Mouse (Mus musculus) embryonic facial prominence, embryonic 11.5 days (tissue): Measurements from ENCODE around the gene Vti1a. TPM values are rescaled to one million over a fixed set of nuclear protein-coding genes. Genes with fewer than 3 reads are reported as not detected.

Experiments used
- ATAC-seq: fragments of 200-750 bp; cut with Nextera tagmentation; replicated peaks from 2 replicates; pipeline ENCODE4 v1.8.0; 2017; ENCODE audit warnings: low read depth; ENCODE audit not compliant: insufficient number of reproducible peaks, low FRiP score, low TSS enrichment
- DNase-seq: peaks from one replicate; pipeline ENCODE4 v3.0.0-alpha.2; 2015; ENCODE audit warnings: low spot score
- H3K27ac ChIP-seq: fragments of 300-500 bp; sonication (generic); replicated peaks from 2 replicates; pipeline ENCODE4 v1.5.1; 2014; ENCODE audit warnings: mild to moderate bottlenecking, low read depth, low read length, control low read depth
- H3K27me3 ChIP-seq: fragments of 300-500 bp; sonication (generic); 2 replicates; pipeline ENCODE4 v1.6.1; 2014; ENCODE audit warnings: mild to moderate bottlenecking, low read length, moderate library complexity, mixed read lengths; ENCODE audit not compliant: control insufficient read depth, insufficient read depth
- H3K36me3 ChIP-seq: fragments of 300-500 bp; sonication (generic); replicated peaks from 2 replicates; pipeline ENCODE4 v1.6.1; 2014; ENCODE audit warnings: low read depth, mild to moderate bottlenecking, low read length, moderate library complexity, mixed read lengths; ENCODE audit not compliant: control insufficient read depth, insufficient read depth
- H3K4me1 ChIP-seq: fragments of 300-500 bp; sonication (generic); 2 replicates; pipeline ENCODE4 v1.6.1; 2014; ENCODE audit warnings: low read length, mixed read lengths; ENCODE audit not compliant: control insufficient read depth, insufficient read depth
- H3K4me2 ChIP-seq: fragments of 300-500 bp; sonication (generic); 2 replicates; pipeline ENCODE4 v1.6.1; 2014; ENCODE audit warnings: low read depth, mild to moderate bottlenecking, control low read depth, low read length, moderate library complexity
- H3K4me3 ChIP-seq: fragments of 300-500 bp; sonication (generic); 2 replicates; pipeline ENCODE4 v1.5.1; 2014; ENCODE audit warnings: low read depth, low read length, control low read depth
- H3K9ac ChIP-seq: fragments of 300-500 bp; sonication (generic); replicated peaks from 2 replicates; pipeline ENCODE4 v1.6.1; 2014; ENCODE audit warnings: mild to moderate bottlenecking, control low read depth, low read length
- H3K9me3 ChIP-seq: fragments of 300-500 bp; sonication (generic); replicated peaks from 2 replicates; pipeline ENCODE4 v1.6.1; 2016; ENCODE audit warnings: mild to moderate bottlenecking, low read length, inconsistent platforms, mixed read lengths; ENCODE audit not compliant: control insufficient read depth
- WGBS: fragments of 180-500 bp; shearing (Covaris S2); extraction: QIAGEN DNeasy Blood & Tissue Kit; methylation state at CpG from one replicate; pipeline ENCODE4 v1.1.7; 2014; 5-methylcytosine and 5-hydroxymethylcytosine counted together
- polyA plus RNA-seq: library from polyadenylated mRNA; unstranded; fragments of >200 nt; fragmentation: Nextera tagmentation; extraction: Ambion mirVana; gene quantifications from 2 replicates; pipeline ENCODE4 v1.2.1, GENCODE M21; 2014

Vti1a gene
- polyA plus RNA-seq, 1 experiment from 2014 or later: 22.4 TPM

DNA sequence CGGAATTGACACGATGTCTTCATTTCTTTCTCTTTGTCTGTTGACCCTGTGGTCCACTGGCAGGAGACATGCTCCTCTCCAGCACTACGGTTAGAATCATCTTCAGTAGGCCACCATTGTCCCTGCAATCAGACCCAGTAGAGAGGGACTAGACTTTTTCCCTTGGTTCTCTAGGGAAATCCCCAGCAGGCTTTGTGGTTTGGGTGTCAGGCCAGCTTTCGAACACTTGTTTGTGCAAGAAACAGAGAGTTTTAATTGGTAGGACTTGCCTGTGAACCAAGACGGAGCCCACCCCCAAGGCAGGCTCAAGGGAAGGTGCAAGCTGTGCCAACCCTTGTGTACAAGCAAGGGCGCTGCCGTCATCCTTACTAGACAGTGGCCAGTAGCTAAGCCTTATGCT is 302.5 kb downstream of the Vti1a start:
- no peaks in the 10 kb centered on the region for H3K36me3 ChIP-seq
- ATAC-seq (no peak), DNase-seq (no peak)
- H3K4me3 ChIP-seq: no peak overlapping the region
- H3K4me1 ChIP-seq: peaks cover 2% of the 10 kb centered on the region; the same call in 1 of the 2 replicates
- no peak overlapping the region for H3K27ac ChIP-seq
- no peak overlapping the region for H3K9ac ChIP-seq
- H3K4me2 ChIP-seq: no peak overlapping the region
- 88% methylated on average over 7 of the region's 7 CpGs for WGBS
- no peaks in the 10 kb centered on the region for H3K27me3 ChIP-seq
- no peaks in the 10 kb centered on the region for H3K9me3 ChIP-seq

- no peak overlapping the region for H3K9ac ChIP-seq
- H3K36me3 ChIP-seq: no peaks in the 10 kb centered on the region
- no peaks in the 10 kb centered on the region for H3K9me3 ChIP-seq
- ATAC-seq (no peak), DNase-seq (peak; percentile 47)
- H3K4me1 ChIP-seq: peaks cover 2% of the 10 kb centered on the region; the same call in 1 of the 2 replicates
- no peak overlapping the region for H3K4me2 ChIP-seq
- no peaks in the 10 kb centered on the region for H3K27me3 ChIP-seq
- 33% methylated on average over 14 of the region's 14 CpGs for WGBS
- H3K27ac ChIP-seq: no peak overlapping the region
- no peak overlapping the region for H3K4me3 ChIP-seq
These were observed 304.4 kb downstream of the Vti1a start for GRCm38 (mm10) chr19:55620411-55621008.

DNA sequence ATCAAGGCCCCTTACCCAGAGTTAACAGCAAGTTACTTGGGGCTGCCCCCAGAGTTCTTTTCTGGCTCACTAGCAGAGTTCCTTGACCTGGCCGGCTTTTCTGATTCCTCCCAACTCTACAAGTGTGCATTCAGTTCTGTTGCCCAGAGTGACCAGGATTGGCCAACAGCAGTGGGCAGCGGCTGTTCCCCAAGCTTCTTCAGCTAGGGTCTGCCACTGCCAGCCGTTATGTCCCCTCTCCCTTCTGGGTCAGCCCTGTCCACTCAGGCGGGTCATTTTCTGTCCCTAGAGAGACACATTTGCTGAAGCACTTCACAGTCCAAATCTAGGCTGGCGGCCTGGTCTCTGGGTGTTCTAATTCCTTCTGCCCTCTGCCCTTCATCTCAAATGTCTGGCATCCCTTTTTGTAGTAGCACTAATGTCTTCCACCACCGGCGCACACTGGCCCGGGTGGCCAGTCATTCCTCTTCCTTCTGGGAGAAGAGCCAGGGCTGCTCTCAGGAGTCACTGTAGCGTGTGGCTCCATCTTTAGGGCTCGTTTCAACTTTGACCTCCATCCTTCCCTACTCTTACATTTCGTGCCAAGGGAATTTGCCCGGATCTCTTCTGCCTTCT is 305.0 kb downstream of the Vti1a start:
- no peaks in the 10 kb centered on the region for H3K9me3 ChIP-seq
- H3K36me3 ChIP-seq: no peaks in the 10 kb centered on the region
- no peak overlapping the region for H3K9ac ChIP-seq
- no peak overlapping the region for H3K4me2 ChIP-seq
- H3K4me1 ChIP-seq: peaks cover 2% of the 10 kb centered on the region; the same call in 1 of the 2 replicates
- no peak overlapping the region for H3K4me3 ChIP-seq
- DNase-seq (no peak), ATAC-seq (no peak)
- no peak overlapping the region for H3K27ac ChIP-seq
- H3K27me3 ChIP-seq: no peaks in the 10 kb centered on the region
- WGBS: 69% methylated on average over 12 of the region's 12 CpGs

- Histone ChIP-seq H3K4me1 (peaks cover 2% of the 10 kb centered on the region; the same call in 1 of the 2 replicates), H3K27ac (no peak overlapping the region), H3K9ac (no peak overlapping the region), H3K4me3 (no peak overlapping the region), H3K27me3 (no peaks in the 10 kb centered on the region), H3K9me3 (no peaks in the 10 kb centered on the region), H3K36me3 (no peaks in the 10 kb centered on the region), H3K4me2 (no peak overlapping the region)
- WGBS: 81% methylated on average over 18 of the region's 18 CpGs
- DNase-seq (no peak), ATAC-seq (no peak)
These were observed 306.7 kb downstream of the Vti1a start for GRCm38 (mm10) chr19:55622821-55623220.

DNA sequence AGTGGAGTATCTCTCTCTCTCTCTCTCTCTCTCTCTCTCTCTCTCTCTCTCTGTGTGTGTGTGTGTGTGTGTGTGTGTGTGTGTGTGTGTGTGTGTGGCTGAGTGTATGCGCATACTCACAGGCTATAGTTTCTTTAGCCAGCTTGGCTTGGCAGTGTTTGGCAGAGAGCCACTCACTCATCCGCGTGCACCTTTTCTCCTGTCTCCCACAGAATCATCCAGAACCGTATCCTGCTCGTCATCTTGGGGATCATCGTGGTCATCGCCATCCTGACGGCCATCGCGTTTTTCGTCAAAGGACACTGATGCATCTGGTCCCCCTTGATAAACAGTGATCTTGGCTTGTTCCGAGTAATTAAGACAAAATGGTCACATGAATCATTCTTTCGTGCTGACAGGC is 307.5 kb downstream of the Vti1a start:
- Histone ChIP-seq H3K4me1 (peaks cover 2% of the 10 kb centered on the region; the same call in 1 of the 2 replicates), H3K27me3 (no peaks in the 10 kb centered on the region), H3K27ac (no peak overlapping the region), H3K9me3 (no peaks in the 10 kb centered on the region), H3K4me3 (no peak overlapping the region), H3K36me3 (no peaks in the 10 kb centered on the region), H3K9ac (no peak overlapping the region), H3K4me2 (no peak overlapping the region)
- WGBS: 86% methylated on average over 13 of the region's 13 CpGs
- DNase-seq (no peak), ATAC-seq (no peak)

DNA sequence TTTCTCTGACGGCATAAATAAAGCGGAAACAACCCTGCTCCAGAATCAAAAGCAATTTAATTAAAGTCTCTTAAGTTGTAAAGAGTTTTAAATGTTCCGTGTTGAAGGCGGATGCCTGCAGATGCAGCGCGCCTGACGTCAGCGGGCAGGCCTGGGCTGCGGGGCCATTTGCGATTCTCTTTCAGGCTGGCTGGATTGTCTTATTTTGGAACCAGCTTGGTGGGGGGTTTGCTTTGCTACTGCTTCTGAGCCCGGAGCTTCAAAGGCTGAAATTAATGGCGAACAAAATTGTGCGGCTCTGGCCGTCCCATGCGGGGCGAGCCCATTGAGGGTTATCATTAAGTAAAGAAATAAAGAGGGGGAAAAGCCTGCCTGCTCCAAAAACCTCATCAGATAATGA is 310.4 kb downstream of the Vti1a start:
- DNase-seq (peak; percentile 22), ATAC-seq (no peak)
- Histone ChIP-seq H3K9me3 (no peaks in the 10 kb centered on the region), H3K4me1 (no peaks in the 10 kb centered on the region), H3K4me3 (no peak overlapping the region), H3K4me2 (no peak overlapping the region), H3K36me3 (no peaks in the 10 kb centered on the region), H3K9ac (no peak overlapping the region), H3K27ac (no peak overlapping the region), H3K27me3 (no peaks in the 10 kb centered on the region)
- 69% methylated on average over 16 of the region's 16 CpGs for WGBS

DNA sequence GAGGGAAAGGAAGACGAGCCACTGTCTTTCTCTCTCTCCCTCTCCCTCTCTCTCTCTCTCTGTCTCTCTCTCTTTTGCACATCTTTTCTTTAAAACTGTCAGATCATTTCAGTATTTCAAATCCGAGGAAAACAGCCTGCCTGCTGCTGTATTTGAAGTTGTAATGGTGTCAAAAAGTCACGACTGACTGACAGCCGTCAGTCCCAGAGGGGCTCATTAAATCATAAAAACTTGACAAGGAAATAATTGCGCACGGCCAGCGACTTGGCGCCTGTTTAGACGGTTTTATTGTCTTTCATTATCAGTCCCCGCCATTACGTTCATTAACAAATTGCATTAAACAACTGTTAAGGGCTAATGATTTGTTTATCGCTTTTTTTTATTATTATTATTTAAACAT is 310.9 kb downstream of the Vti1a start:
- no peaks in the 10 kb centered on the region for H3K27me3 ChIP-seq
- no peak overlapping the region for H3K27ac ChIP-seq
- no peaks in the 10 kb centered on the region for H3K4me1 ChIP-seq

DNA sequence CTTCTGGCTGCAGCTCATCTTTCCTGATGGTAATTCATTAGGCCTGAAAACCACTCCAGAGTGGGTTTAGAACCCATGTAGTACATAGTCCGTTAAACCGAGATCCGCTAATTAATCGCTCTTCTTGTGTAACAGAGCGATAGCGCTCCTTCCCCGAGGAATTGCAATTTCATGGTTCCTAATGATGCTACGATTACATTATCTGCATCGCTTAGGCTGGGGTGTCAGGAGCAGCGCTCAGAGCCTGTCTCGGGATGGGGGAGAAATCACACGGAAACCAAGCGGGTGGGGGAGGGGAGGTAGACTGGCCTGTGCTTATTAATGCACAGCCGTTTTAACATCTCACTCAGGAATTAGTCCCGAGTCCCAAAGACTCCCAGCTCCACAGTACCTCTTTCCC is 319.4 kb downstream of the Vti1a start:
- H3K9ac ChIP-seq: no peak overlapping the region
- ATAC-seq (no peak), DNase-seq (no peak)
- H3K4me2 ChIP-seq: no peak overlapping the region
- H3K27ac ChIP-seq: no peak overlapping the region
- no peaks in the 10 kb centered on the region for H3K36me3 ChIP-seq
- no peak overlapping the region for H3K4me3 ChIP-seq
- no peaks in the 10 kb centered on the region for H3K9me3 ChIP-seq
- H3K27me3 ChIP-seq: no peaks in the 10 kb centered on the region
- no peaks in the 10 kb centered on the region for H3K4me1 ChIP-seq
- whole genome bisulfite sequencing: 54% methylated on average over 15 of the region's 15 CpGs

More for the DNA sequence above, 310.9 kb downstream of the Vti1a start:
- DNase-seq (no peak), ATAC-seq (no peak)
- 64% methylated on average over 12 of the region's 12 CpGs for WGBS
- H3K4me3 ChIP-seq: no peak overlapping the region
- no peak overlapping the region for H3K9ac ChIP-seq
- H3K9me3 ChIP-seq: no peaks in the 10 kb centered on the region
- H3K4me2 ChIP-seq: no peak overlapping the region
- no peaks in the 10 kb centered on the region for H3K36me3 ChIP-seq
